ENCODE assay signal across 8 mouse cellular contexts in genomic region chr10:63429785-63430305, GRCm38 (mm10). TPM values are rescaled to one million over a fixed set of nuclear protein-coding genes. Genes with fewer than 3 reads are reported as not detected.
DNase-seq lines count a peak whose midpoint lies in the region; ATAC-seq and TF ChIP-seq lines count a peak whose summit lies in the region.

Ctnna3 (plus strand) TSS chr10:63430098.

- H3K27ac ChIP-seq in heart, embryonic 12.5 days (ENCODE audit: poor library complexity, severe bottlenecking), result peak within 1 kb of the TSS; percentile 69
- H3K27ac ChIP-seq in kidney, postnatal 0 days, result peak within 1 kb of the TSS; percentile 81
- peak within 1 kb of the TSS; percentile 79 for H3K27ac ChIP-seq in liver, embryonic 11.5 days (ENCODE audit: low read depth, low read length)
- H3K27ac ChIP-seq in stomach, embryonic 15.5 days, result peak within 1 kb of the TSS; percentile 88

- H3K4me1 ChIP-seq in heart, embryonic 12.5 days (replicated peaks), result no peaks in the 10 kb centered on the region
- no peaks in the 10 kb centered on the region for H3K4me1 ChIP-seq in kidney, postnatal 0 days (replicated peaks; ENCODE audit: insufficient read depth, low read length)
- H3K4me1 ChIP-seq in liver, embryonic 11.5 days (replicated peaks; ENCODE audit: control insufficient read depth, insufficient read depth, low read length), result peaks cover 4% of the 10 kb centered on the region; the same call in 1 of the 2 replicates
- no peaks in the 10 kb centered on the region for H3K4me1 ChIP-seq in stomach, embryonic 15.5 days

- H3K36me3 ChIP-seq in heart, embryonic 12.5 days, result no peaks in the 10 kb centered on the region
- no peaks in the 10 kb centered on the region for H3K36me3 ChIP-seq in kidney, postnatal 0 days (ENCODE audit: insufficient read depth, low read length)
- no peaks in the 10 kb centered on the region for H3K36me3 ChIP-seq in liver, embryonic 11.5 days (ENCODE audit: control insufficient read depth, insufficient read depth, low read length)
- no peaks in the 10 kb centered on the region for H3K36me3 ChIP-seq in stomach, embryonic 15.5 days

- H3K9me3 ChIP-seq in heart, embryonic 12.5 days (replicated peaks), result no peaks in the 10 kb centered on the region
- H3K9me3 ChIP-seq in kidney, postnatal 0 days (replicated peaks; ENCODE audit: low read length), result no peaks in the 10 kb centered on the region
- H3K9me3 ChIP-seq in liver, embryonic 11.5 days (ENCODE audit: control insufficient read depth, low read length), result no peaks in the 10 kb centered on the region
- H3K9me3 ChIP-seq in stomach, embryonic 15.5 days, result no peaks in the 10 kb centered on the region

- peak; percentile 96 for DNase-seq in CD4-positive helper T cell, adult 2 months (ENCODE audit: low read depth, low spot score)
- DNase-seq in brain, embryonic 18.5 days (ENCODE audit: low read depth, low spot score), result peak; percentile 90
- peak; percentile 96 for DNase-seq in kidney, postnatal 0 days (ENCODE audit: low spot score)
- DNase-seq in liver, embryonic 11.5 days (ENCODE audit: low spot score), result peak; percentile 88
- DNase-seq in naive thymus-derived CD4-positive, alpha-beta T cell, adult 2 months (ENCODE audit: low read depth), result peak; percentile 96

- H3K9ac ChIP-seq in heart, embryonic 12.5 days, result peak within 1 kb of the TSS; percentile 75
- H3K9ac ChIP-seq in kidney, postnatal 0 days (ENCODE audit: low read depth, low read length), result peak within 1 kb of the TSS; percentile 68
- peak within 1 kb of the TSS; percentile 87 for H3K9ac ChIP-seq in liver, embryonic 11.5 days (ENCODE audit: low read depth, low read length)
- peak within 1 kb of the TSS; percentile 57 for H3K9ac ChIP-seq in stomach, embryonic 15.5 days

- no peaks in the 10 kb centered on the region for H3K27me3 ChIP-seq in heart, embryonic 12.5 days (replicated peaks)
- H3K27me3 ChIP-seq in kidney, postnatal 0 days (ENCODE audit: insufficient read depth, low read length), result no peaks in the 10 kb centered on the region
- no peaks in the 10 kb centered on the region for H3K27me3 ChIP-seq in liver, embryonic 11.5 days (replicated peaks; ENCODE audit: control insufficient read depth, insufficient read depth, low read length)
- H3K27me3 ChIP-seq in stomach, embryonic 15.5 days (replicated peaks), result no peaks in the 10 kb centered on the region

- H3K4me3 ChIP-seq in heart, embryonic 12.5 days, result peak within 1 kb of the TSS; percentile 66
- peak within 1 kb of the TSS; percentile 72 for H3K4me3 ChIP-seq in kidney, postnatal 0 days (replicated peaks; ENCODE audit: low read depth, low read length)
- peak within 1 kb of the TSS; percentile 82 for H3K4me3 ChIP-seq in liver, embryonic 11.5 days (ENCODE audit: low read depth, low read length)
- H3K4me3 ChIP-seq in stomach, embryonic 15.5 days (replicated peaks), result peak within 1 kb of the TSS; percentile 85

- peak; percentile 92 for ATAC-seq in erythroid progenitor cell, adult 5-6 weeks (replicated peaks; ENCODE audit: low FRiP score, poor library complexity, severe bottlenecking)
- peak; percentile 96 for ATAC-seq in heart, embryonic 12.5 days (ENCODE audit: insufficient number of reproducible peaks, low FRiP score)
- ATAC-seq in kidney, postnatal 0 days (replicated peaks; ENCODE audit: low FRiP score, low read depth), result peak; percentile 96
- peak; percentile 92 for ATAC-seq in liver, embryonic 11.5 days (replicated peaks; ENCODE audit: low FRiP score)
- peak; percentile 94 for ATAC-seq in stomach, embryonic 15.5 days (ENCODE audit: insufficient read depth, low FRiP score, low read depth)

- under 1% methylated on average over 55 of the region's 55 CpGs for WGBS in heart, embryonic 12.5 days
- WGBS in kidney, postnatal 0 days, result under 1% methylated on average over 55 of the region's 55 CpGs
- WGBS in liver, embryonic 11.5 days, result under 1% methylated on average over 55 of the region's 55 CpGs
- WGBS in stomach, embryonic 15.5 days, result under 1% methylated on average over 55 of the region's 55 CpGs

- H3K4me2 ChIP-seq in heart, embryonic 12.5 days, result peak within 1 kb of the TSS; percentile 69
- peak within 1 kb of the TSS; percentile 60 for H3K4me2 ChIP-seq in kidney, postnatal 0 days (ENCODE audit: low read length)
- H3K4me2 ChIP-seq in liver, embryonic 11.5 days, result peak within 1 kb of the TSS; percentile 90
- peak within 1 kb of the TSS; percentile 83 for H3K4me2 ChIP-seq in stomach, embryonic 15.5 days

- TF ChIP-seq CTCF in kidney, postnatal 0 days (IDR thresholded peaks at IDR 0.05; ENCODE audit: low read depth), result no peak

RNA-seq across cellular contexts. Expression of gene Ctnna3, which starts in this region (rescaled TPM):
- total RNA-seq in erythroid progenitor cell, adult 5-6 weeks (2015; ENCODE audit: low replicate concordance), result not detected in 2 replicates
- 0.51 TPM in 1 of 2 replicates, not detected in the other for total RNA-seq in erythroid progenitor cell, adult 5-6 weeks (2017; ENCODE audit: low replicate concordance)
- polyA plus RNA-seq in heart, embryonic 12.5 days (2016; fragmentation: Nextera tagmentation; extraction: Ambion mirVana), result 24.0 and 27.3 TPM in 2 replicates
- polyA plus RNA-seq in kidney, postnatal 0 days (2015; fragmentation: Nextera tagmentation; extraction: Ambion mirVana), result 0.32 and 0.46 TPM in 2 replicates
- 0.30 and 0.40 TPM in 2 replicates for polyA plus RNA-seq in liver, embryonic 11.5 days (2014; fragmentation: Nextera tagmentation; extraction: Ambion mirVana)
- polyA plus RNA-seq in stomach, embryonic 15.5 days (2015; fragmentation: Nextera tagmentation; extraction: Ambion mirVana), result 0.54 and 0.58 TPM in 2 replicates

Comparison
In these comparisons a context has a peak if more than half of its experiments do, and no peak if none do; other contexts are left out.
1. Peak in every context shown above with its lines: DNase-seq, ATAC-seq, H3K4me3 ChIP-seq and H3K27ac ChIP-seq.
2. RNA of gene Ctnna3 (polyA plus RNA-seq): 24.0 to 27.3 TPM in heart, embryonic 12.5 days; 0.54 to 0.58 TPM in stomach, embryonic 15.5 days, 0.30 to 0.40 TPM in liver, embryonic 11.5 days and 0.32 to 0.46 TPM in kidney, postnatal 0 days; every median in the first group is over 10 times any median in the second.
3. Peak in ATAC-seq in erythroid progenitor cell, adult 5-6 weeks; RNA of the gene not detected or under 1 TPM.
4. Peak in DNase-seq, ATAC-seq, H3K4me3 ChIP-seq, H3K27ac ChIP-seq, H3K9ac ChIP-seq and H3K4me2 ChIP-seq in kidney, postnatal 0 days; RNA of the gene not detected or under 1 TPM.
5. Peak in DNase-seq, ATAC-seq, H3K4me3 ChIP-seq, H3K27ac ChIP-seq, H3K9ac ChIP-seq and H3K4me2 ChIP-seq in liver, embryonic 11.5 days; RNA of the gene not detected or under 1 TPM.
6. Peak in ATAC-seq, H3K4me3 ChIP-seq, H3K27ac ChIP-seq, H3K9ac ChIP-seq and H3K4me2 ChIP-seq in stomach, embryonic 15.5 days; RNA of the gene not detected or under 1 TPM.